Mouse (Mus musculus) embryonic fibroblast, embryonic 13.5 days (primary cell): Measurements from ENCODE around the gene Mrpl48.

Experiments
- CTCF ChIP-seq: IDR thresholded peaks from 2 replicates; pipeline ENCODE4 v1.5.1; 2011; ENCODE audit warnings: mild to moderate bottlenecking, control low read depth, low read length, moderate library complexity, borderline replicate concordance; ENCODE audit not compliant: insufficient read depth
- POLR2A ChIP-seq: IDR thresholded peaks from 2 replicates; pipeline ENCODE4 v1.6.1; 2011; ENCODE audit warnings: low read depth, mild to moderate bottlenecking, control low read depth, low read length, moderate library complexity

DNA sequence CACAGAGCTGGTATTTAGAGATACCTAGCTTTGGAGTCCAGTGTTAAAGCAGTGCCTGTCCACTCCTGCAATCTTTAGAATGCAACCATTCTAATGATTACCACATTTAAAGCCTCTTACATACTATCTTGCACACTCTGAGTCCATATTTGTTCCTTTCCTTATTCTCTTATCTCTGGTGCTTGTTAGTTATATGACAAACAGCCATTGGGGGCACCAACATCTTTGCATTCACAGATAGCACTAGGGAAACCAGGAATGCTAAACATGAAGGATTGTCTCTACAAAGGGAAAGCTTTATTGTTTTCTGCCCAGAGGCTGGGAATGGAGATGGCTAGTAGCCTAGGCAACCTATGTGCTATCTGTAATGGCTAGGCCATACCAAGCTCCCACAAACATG, 38.2 kb downstream of the Mrpl48 start:
- TF ChIP-seq POLR2A: no peak
- no peak for TF ChIP-seq CTCF
